Comparison of ENCODE assay signal across 26 mouse cellular contexts in genomic region chr17:6145244-6145643, GRCm38 (mm10). TPM values are rescaled to one million over a fixed set of nuclear protein-coding genes. Genes with fewer than 3 reads are reported as not detected.
DNase-seq lines count a peak whose midpoint lies in the region; ATAC-seq and TF ChIP-seq lines count a peak whose summit lies in the region.
"Had no signal": no experiment of that assay in that cellular context is flagged by ENCODE, and none has a peak within 500 bp of the region (broad histone marks: within the 10 kb centered on the region; RNA-seq: fewer than 3 reads in every experiment).

No protein-coding gene starts in this region.

- H3K27ac ChIP-seq in cerebellum, adult 2 months (ENCODE audit: insufficient read depth, low read length), result 0 out of 2 replicates have a peak overlapping the region, but pooled peaks have one; percentile 43
- no peak overlapping the region for H3K27ac ChIP-seq in intestine, embryonic 14.5 days (ENCODE audit: low read depth)
- H3K27ac ChIP-seq in intestine, embryonic 15.5 days, result no peak overlapping the region
- H3K27ac ChIP-seq: embryonic facial prominence, embryonic 13.5 days; embryonic facial prominence, embryonic 15.5 days; forebrain, embryonic 10.5 days; forebrain, embryonic 12.5 days had no signal

- TF ChIP-seq POLR2A in cerebellum, adult 2 months (IDR thresholded peaks at IDR 0.05; ENCODE audit: borderline replicate concordance, insufficient read depth, low read length), result no peak

- H3K27me3 ChIP-seq in cerebellum, adult 2 months (ENCODE audit: control insufficient read depth, insufficient read depth, low read length), result no peaks in the 10 kb centered on the region
- no peaks in the 10 kb centered on the region for H3K27me3 ChIP-seq in intestine, embryonic 14.5 days (replicated peaks; ENCODE audit: control insufficient read depth, insufficient read depth, low read length)
- no peaks in the 10 kb centered on the region for H3K27me3 ChIP-seq in intestine, embryonic 15.5 days (replicated peaks)
- H3K27me3 ChIP-seq: CH12.LX; embryonic facial prominence, embryonic 13.5 days; embryonic facial prominence, embryonic 15.5 days; forebrain, embryonic 12.5 days; Patski had no signal

- H3K4me2 ChIP-seq in intestine, embryonic 14.5 days (ENCODE audit: low read length), result no peak overlapping the region
- no peak overlapping the region for H3K4me2 ChIP-seq in intestine, embryonic 15.5 days (replicated peaks)
- H3K4me2 ChIP-seq: embryonic facial prominence, embryonic 13.5 days; embryonic facial prominence, embryonic 15.5 days; forebrain, embryonic 12.5 days had no signal

- H3K4me3 ChIP-seq in cerebellum, adult 2 months (replicated peaks; ENCODE audit: insufficient read depth, low read depth, low read length), result no peak overlapping the region
- no peak overlapping the region for H3K4me3 ChIP-seq in intestine, embryonic 14.5 days (ENCODE audit: low read depth, low read length)
- H3K4me3 ChIP-seq in intestine, embryonic 15.5 days (replicated peaks), result no peak overlapping the region
- H3K4me3 ChIP-seq: embryonic facial prominence, embryonic 13.5 days; embryonic facial prominence, embryonic 15.5 days; erythroblast, embryonic 14.5 days; forebrain, embryonic 10.5 days; forebrain, embryonic 12.5 days had no signal

- no peak for TF ChIP-seq CTCF in cerebellum, adult 2 months (IDR thresholded peaks at IDR 0.05; ENCODE audit: borderline replicate concordance, insufficient read depth, low read depth, low read length)

- H3K4me1 ChIP-seq in cerebellum, adult 2 months (ENCODE audit: control insufficient read depth, insufficient read depth, low read length), result peaks cover 12% of the 10 kb centered on the region
- no peaks in the 10 kb centered on the region for H3K4me1 ChIP-seq in intestine, embryonic 14.5 days (replicated peaks; ENCODE audit: control insufficient read depth, insufficient read depth, low read length)
- no peaks in the 10 kb centered on the region for H3K4me1 ChIP-seq in intestine, embryonic 15.5 days (replicated peaks)
- H3K4me1 ChIP-seq: embryonic facial prominence, embryonic 15.5 days had no signal

- DNase-seq in cerebellum, adult 2 months, result no peak
- no peak for DNase-seq in cerebellum, adult 18-20 months
- DNase-seq in intestine, embryonic 14.5 days (ENCODE audit: low spot score), result peak; percentile 4
- no peak for DNase-seq in thymus, postnatal 36 days
- DNase-seq: adrenal gland, adult 8-10 months; adrenal gland, postnatal 25 days; B cell, adult 2 months; cerebellum, adult 11 months; cerebellum, adult 8-10 months; cerebellum, adult 9-11 months; cerebellum, postnatal 14 days; cerebellum, postnatal 36 days; embryo, embryonic 11 days had no signal

- ATAC-seq in intestine, embryonic 14.5 days (replicated peaks; ENCODE audit: low FRiP score, low TSS enrichment, low read depth), result no peak
- no peak for ATAC-seq in intestine, embryonic 15.5 days
- ATAC-seq: activated CD4-positive, CD25-positive, alpha-beta regulatory T cell, adult 4 months; CD4-positive, CD25-positive, alpha-beta regulatory T cell, adult 4 months; forebrain, embryonic 14.5 days; forebrain, embryonic 16.5 days; Patski had no signal

- 24% methylated on average over 2 of the region's 2 CpGs for WGBS in cerebellum, adult 2 months
- 80% methylated on average over 2 of the region's 2 CpGs for WGBS in intestine, embryonic 14.5 days
- 92% methylated on average over 2 of the region's 2 CpGs for WGBS in intestine, embryonic 15.5 days

- no peak overlapping the region for H3K9ac ChIP-seq in intestine, embryonic 14.5 days (ENCODE audit: low read length)
- H3K9ac ChIP-seq in intestine, embryonic 15.5 days, result no peak overlapping the region
- H3K9ac ChIP-seq: embryonic facial prominence, embryonic 13.5 days; embryonic facial prominence, embryonic 15.5 days; forebrain, embryonic 12.5 days had no signal

- no peaks in the 10 kb centered on the region for H3K9me3 ChIP-seq in intestine, embryonic 14.5 days (ENCODE audit: control insufficient read depth, low read length)
- H3K9me3 ChIP-seq in intestine, embryonic 15.5 days, result no peaks in the 10 kb centered on the region
- H3K9me3 ChIP-seq: embryonic facial prominence, embryonic 13.5 days; embryonic facial prominence, embryonic 15.5 days; forebrain, embryonic 10.5 days; forebrain, embryonic 12.5 days; G1E had no signal

- peaks cover 9% of the 10 kb centered on the region for H3K36me3 ChIP-seq in intestine, embryonic 14.5 days (ENCODE audit: control insufficient read depth, insufficient read depth, low read length)
- no peaks in the 10 kb centered on the region for H3K36me3 ChIP-seq in intestine, embryonic 15.5 days

RNA-seq across cellular contexts. Expression of gene Tulp4, which starts 39.0 kb away (rescaled TPM):
- 144 and 151 TPM in 2 replicates for polyA plus RNA-seq in cerebellum, adult 2 months (2012; rRNA removed)
- 83.6 and 86.3 TPM in 2 replicates for polyA plus RNA-seq in intestine, embryonic 14.5 days (2014; fragmentation: Nextera tagmentation; extraction: Ambion mirVana)
- 70.9 and 95.9 TPM in 2 replicates for polyA plus RNA-seq in intestine, embryonic 15.5 days (2015; fragmentation: Nextera tagmentation; extraction: Ambion mirVana)
